Mouse (Mus musculus): ENCODE results near the gene Slc38a5. TPM values are rescaled to one million over a fixed set of nuclear protein-coding genes. Genes with fewer than 3 reads are reported as not detected.

The Slc38a5 gene
- not detected for total RNA-seq (2023)

DNA sequence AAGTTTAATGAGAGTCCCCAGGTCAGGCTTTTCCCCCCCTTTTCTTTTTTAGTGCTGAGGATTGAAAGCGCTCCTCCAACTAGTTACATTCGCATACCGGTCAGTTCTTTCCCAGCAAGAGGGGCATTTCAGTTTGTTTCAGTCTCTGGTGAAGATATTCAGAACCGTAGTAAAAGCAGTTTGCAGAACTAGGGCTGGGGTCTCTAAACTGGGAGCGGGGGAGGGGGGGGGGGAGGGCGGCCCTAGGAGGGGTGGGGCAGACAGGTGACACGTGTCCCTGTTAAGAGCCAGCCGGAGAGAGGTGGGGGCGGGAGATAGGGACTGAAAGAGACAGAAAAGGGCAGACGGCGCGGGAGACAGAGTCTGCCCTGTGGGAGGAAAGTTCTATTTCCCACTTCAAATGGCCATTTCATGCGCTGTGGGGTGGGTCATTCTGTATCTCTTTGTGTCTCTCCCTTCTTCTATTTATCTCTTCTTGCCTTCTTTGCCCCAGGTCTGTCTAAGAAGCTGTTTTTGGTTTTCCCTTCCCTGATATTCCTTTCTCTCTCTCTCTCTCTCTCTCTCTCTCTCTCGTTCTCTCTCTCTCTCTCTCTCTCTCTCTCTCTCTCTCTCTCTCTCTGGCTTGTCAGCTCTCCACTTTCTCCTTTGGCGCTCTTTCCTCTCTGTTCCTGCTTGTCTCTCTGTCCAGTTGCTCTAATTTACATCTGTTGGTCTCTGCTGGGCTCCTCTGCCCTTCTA lies at the start of gene Slc38a5:
Gene Slc38a5, plus strand, starts transcription at position 51 of the 738 bp plus-strand sequence.

DNA sequence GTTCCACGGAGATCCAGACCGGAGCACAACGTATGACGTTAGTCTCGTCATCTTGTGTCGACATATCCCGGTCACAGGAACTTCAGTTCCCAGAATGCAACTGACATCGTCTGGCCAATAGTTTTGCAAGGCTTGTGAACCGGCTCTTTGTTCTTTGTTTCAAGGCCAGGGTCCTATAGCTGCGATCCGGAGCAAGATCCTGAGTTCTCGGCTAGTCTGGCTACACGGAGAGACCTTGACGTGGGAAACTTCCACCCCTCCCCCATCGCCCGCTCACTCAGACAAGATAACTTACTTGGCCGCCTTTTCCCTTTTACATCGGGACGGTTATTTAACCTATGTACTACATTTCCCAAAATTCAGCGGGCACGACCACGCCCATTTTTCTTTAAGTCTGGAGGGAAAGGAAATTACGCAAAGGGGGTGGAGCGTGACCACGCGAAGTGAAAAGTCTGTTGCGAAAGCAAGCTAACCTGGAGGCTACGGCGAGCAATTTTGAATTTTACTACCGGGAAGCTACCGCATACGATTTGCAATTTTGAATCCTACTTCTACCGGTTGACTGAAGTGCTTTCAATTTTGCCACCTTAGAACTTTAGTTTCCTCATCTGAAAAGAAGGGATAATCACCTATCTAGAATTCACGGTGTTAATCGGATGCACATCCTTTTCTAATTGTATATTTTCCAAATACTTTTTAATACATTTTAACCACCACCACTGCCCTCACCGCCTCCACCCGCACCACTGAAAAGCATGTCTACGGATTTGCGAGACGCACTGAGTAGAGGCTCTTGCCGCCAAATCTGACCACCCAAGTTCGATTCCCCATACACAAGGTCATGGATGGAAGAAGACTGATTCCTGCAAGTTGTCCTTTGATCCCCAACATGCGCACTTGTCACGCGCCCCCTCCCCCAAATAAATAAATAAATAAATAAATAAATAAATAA lies 18.3 kb upstream of the Slc38a5 start, which contains the start of gene Ftsj1:
Gene Ftsj1, minus strand, starts transcription at position 73 of the 952 bp plus-strand sequence.

DNA sequence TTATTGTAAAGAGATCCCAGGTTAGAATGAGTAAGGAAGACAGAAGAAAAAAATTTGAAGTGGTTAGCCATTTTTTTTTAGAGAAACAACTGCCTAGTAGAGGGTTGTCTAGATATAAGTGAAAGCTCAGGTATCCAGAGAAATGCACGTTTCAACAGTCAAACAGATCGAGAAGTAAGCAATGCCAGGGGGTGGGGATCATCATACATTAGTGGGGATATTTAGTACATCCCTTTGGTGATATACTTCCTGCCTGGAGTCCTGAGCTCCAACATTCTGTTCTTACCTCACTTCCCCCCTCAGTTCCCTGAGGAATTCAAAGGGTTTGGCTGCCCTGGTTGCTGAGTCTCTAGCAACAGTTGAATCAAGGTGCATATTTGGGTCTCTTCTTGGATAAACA lies 56.2 kb downstream of the Slc38a5 start, which contains the start of gene Ssxb10:
Gene Ssxb10, plus strand, starts transcription at position 301 of the 400 bp plus-strand sequence.

Other genes with a start within 250 kb of the Slc38a5 start
- 30.1 TPM for gene Suv39h1, start 196.4 kb upstream of the Slc38a5 start, total RNA-seq (2023)
- 114 TPM for gene Was, start 180.6 kb upstream of the Slc38a5 start, total RNA-seq (2023)
- gene Wdr13, start 138.2 kb upstream of the Slc38a5 start, total RNA-seq (2023): 49.9 TPM
- gene Rbm3, start 125.3 kb upstream of the Slc38a5 start, total RNA-seq (2023): 479 TPM
- gene Tbc1d25, start 95.0 kb upstream of the Slc38a5 start, total RNA-seq (2023): 16.9 TPM
- gene Ebp, start 77.6 kb upstream of the Slc38a5 start, total RNA-seq (2023): 48.9 TPM
- gene Porcn, start 64.6 kb upstream of the Slc38a5 start, total RNA-seq (2023): not detected
- 16.3 TPM for gene Ftsj1, start 18.7 kb upstream of the Slc38a5 start, total RNA-seq (2023)
- not detected for gene Ssxb10, start 56.3 kb downstream of the Slc38a5 start, total RNA-seq (2023)
- not detected for gene Ssxb9, start 95.8 kb downstream of the Slc38a5 start, total RNA-seq (2023)
- not detected for gene Ssxb1, start 142.2 kb downstream of the Slc38a5 start, total RNA-seq (2023)
- gene Ssxb2, start 190.6 kb downstream of the Slc38a5 start, total RNA-seq (2023): not detected

All from CD4-positive naive resting alpha-beta T cell, adult 57 days (primary cell).